Mouse (Mus musculus) stomach, embryonic 15.5 days (tissue): Measurements from ENCODE around the gene Cyp2c40. TPM values are rescaled to one million over a fixed set of nuclear protein-coding genes. Genes with fewer than 3 reads are reported as not detected.
"Not testable (repeated sequence)": the region's sequence is repeated elsewhere in the genome, so short reads cannot be mapped to it uniquely, and the experiment has no call there.

Experiments
- ATAC-seq: fragments of 200-750 bp; cut with Nextera tagmentation; 2 replicates; pipeline ENCODE4 v1.8.0; 2017; ENCODE audit warnings: low read depth, moderate number of reproducible peaks, moderate TSS enrichment; ENCODE audit not compliant: insufficient read depth, low FRiP score
- H3K27ac ChIP-seq: fragments of 300-500 bp; sonication (generic); 2 replicates; pipeline ENCODE4 v1.5.1; 2015; ENCODE audit warnings: mild to moderate bottlenecking, inconsistent platforms
- H3K27me3 ChIP-seq: fragments of 300-500 bp; sonication (generic); replicated peaks from 2 replicates; pipeline ENCODE4 v1.6.1; 2015; ENCODE audit warnings: inconsistent platforms
- H3K36me3 ChIP-seq: fragments of 300-500 bp; sonication (generic); 2 replicates; pipeline ENCODE4 v1.6.1; 2015; ENCODE audit warnings: inconsistent platforms
- H3K4me1 ChIP-seq: fragments of 300-500 bp; sonication (generic); 2 replicates; pipeline ENCODE4 v1.6.1; 2015; ENCODE audit warnings: inconsistent platforms
- H3K4me2 ChIP-seq: fragments of 300-500 bp; sonication (generic); 2 replicates; pipeline ENCODE4 v1.6.1; 2015; ENCODE audit warnings: mild to moderate bottlenecking, inconsistent platforms
- H3K4me3 ChIP-seq: fragments of 300-500 bp; sonication (generic); replicated peaks from 2 replicates; pipeline ENCODE4 v1.5.1; 2015; ENCODE audit warnings: inconsistent platforms
- H3K9ac ChIP-seq: fragments of 300-500 bp; sonication (generic); 2 replicates; pipeline ENCODE4 v1.6.1; 2015; ENCODE audit warnings: inconsistent platforms
- H3K9me3 ChIP-seq: fragments of 300-500 bp; sonication (generic); 2 replicates; pipeline ENCODE4 v1.6.1; 2016; ENCODE audit warnings: inconsistent platforms
- WGBS: fragments of 180-500 bp; shearing (Covaris S2); methylation state at CpG from one replicate; pipeline ENCODE4 v1.1.7; 2015; 5-methylcytosine and 5-hydroxymethylcytosine counted together
- polyA plus RNA-seq: library from polyadenylated mRNA; unstranded; fragments of >200 nt; fragmentation: Nextera tagmentation; extraction: Ambion mirVana; gene quantifications from 2 replicates; pipeline ENCODE4 v1.2.1, GENCODE M21; 2015

Cyp2c40 gene
- polyA plus RNA-seq = 0.32 TPM in 1 of 2 replicates, not detected in the other

- H3K36me3 ChIP-seq, H3K27ac ChIP-seq, H3K4me3 ChIP-seq, H3K4me1 ChIP-seq, H3K4me2 ChIP-seq, ATAC-seq, H3K9me3 ChIP-seq, H3K9ac ChIP-seq, H3K27me3 ChIP-seq: not testable (repeated sequence)
- WGBS = 80% methylated on average over 3 of the region's 3 CpGs
These were observed at the start of gene Cyp2c40 for GRCm38 (mm10) chr19:39812714-39813113. Gene Cyp2c40 (minus strand): TSS chr19:39812814.

GRCm38 (mm10) chr19:39820931-39821330, 8.3 kb upstream of the Cyp2c40 start:
- H3K36me3 ChIP-seq, H3K4me1 ChIP-seq, H3K9ac ChIP-seq, H3K27me3 ChIP-seq, H3K4me2 ChIP-seq, H3K9me3 ChIP-seq, H3K27ac ChIP-seq, H3K4me3 ChIP-seq, ATAC-seq: not testable (repeated sequence)
- 69% methylated on average over 2 of the region's 2 CpGs for WGBS

GRCm38 (mm10) chr19:39816400-39816799, 3.8 kb upstream of the Cyp2c40 start:
- H3K27ac ChIP-seq, ATAC-seq, H3K36me3 ChIP-seq, H3K27me3 ChIP-seq, H3K9ac ChIP-seq, H3K4me1 ChIP-seq, H3K4me2 ChIP-seq, H3K4me3 ChIP-seq, H3K9me3 ChIP-seq: not testable (repeated sequence)
- 86% methylated on average over 1 of the region's 1 CpGs for WGBS

GRCm38 (mm10) chr19:39815991-39816390, 3.4 kb upstream of the Cyp2c40 start:
- H3K4me2 ChIP-seq, H3K4me1 ChIP-seq, ATAC-seq, H3K27me3 ChIP-seq, H3K4me3 ChIP-seq, H3K9ac ChIP-seq, H3K9me3 ChIP-seq, H3K36me3 ChIP-seq, H3K27ac ChIP-seq: not testable (repeated sequence)
- WGBS = 74% methylated on average over 4 of the region's 4 CpGs

- not testable (repeated sequence) for H3K27ac ChIP-seq, H3K4me1 ChIP-seq, H3K27me3 ChIP-seq, H3K9ac ChIP-seq, H3K36me3 ChIP-seq, ATAC-seq, H3K4me3 ChIP-seq, H3K4me2 ChIP-seq, H3K9me3 ChIP-seq
- 69% methylated on average over 2 of the region's 2 CpGs for WGBS
These were observed 27.2 kb downstream of the Cyp2c40 start for GRCm38 (mm10) chr19:39785458-39785857.

GRCm38 (mm10) chr19:39745357-39745756, 67.3 kb downstream of the Cyp2c40 start:
- 38% methylated on average over 1 of the region's 1 CpGs for WGBS
- no peak for ATAC-seq

GRCm38 (mm10) chr19:39744361-39744760, 68.3 kb downstream of the Cyp2c40 start:
- H3K4me2 ChIP-seq, ATAC-seq, H3K4me3 ChIP-seq, H3K36me3 ChIP-seq, H3K4me1 ChIP-seq, H3K27ac ChIP-seq, H3K9ac ChIP-seq, H3K27me3 ChIP-seq, H3K9me3 ChIP-seq: not testable (repeated sequence)
- 69% methylated on average over 1 of the region's 1 CpGs for WGBS

More at GRCm38 (mm10) chr19:39745357-39745756, 67.3 kb downstream of the Cyp2c40 start:
- Histone ChIP-seq H3K4me2 (no peak overlapping the region), H3K36me3 (no peaks in the 10 kb centered on the region), H3K4me1 (no peaks in the 10 kb centered on the region), H3K9ac (no peak overlapping the region), H3K27me3 (no peaks in the 10 kb centered on the region), H3K27ac (no peak overlapping the region), H3K9me3 (no peaks in the 10 kb centered on the region), H3K4me3 (no peak overlapping the region)

GRCm38 (mm10) chr19:39740920-39741319, 71.7 kb downstream of the Cyp2c40 start, which contains the start of gene Cyp2c68:
Gene Cyp2c68 (minus strand): TSS chr19:39741054.
- Histone ChIP-seq H3K27ac (no peak within 1 kb of the TSS), H3K4me1 (no peaks in the 10 kb centered on the region), H3K9me3 (no peaks in the 10 kb centered on the region), H3K4me2 (no peak within 1 kb of the TSS), H3K27me3 (no peaks in the 10 kb centered on the region), H3K36me3 (no peaks in the 10 kb centered on the region), H3K4me3 (no peak within 1 kb of the TSS), H3K9ac (no peak within 1 kb of the TSS)
- ATAC-seq = no peak
- 71% methylated on average over 2 of the region's 2 CpGs for WGBS

Other genes starting within 250 kb of the Cyp2c40 start
- gene Cyp2c67, start 163.8 kb downstream of the Cyp2c40 start, polyA plus RNA-seq = 0.27 TPM in 1 of 2 replicates, not detected in the other
- 17.3 and 23.4 TPM in 2 replicates for gene Cyp2c68, start 71.8 kb downstream of the Cyp2c40 start, polyA plus RNA-seq
- gene Cyp2c69, start 74.0 kb upstream of the Cyp2c40 start, polyA plus RNA-seq = not detected in 2 replicates
- gene Cyp2c37, start 179.6 kb upstream of the Cyp2c40 start, polyA plus RNA-seq = 0.09 TPM in 1 of 2 replicates, not detected in the other